Mouse (Mus musculus): Measurements from ENCODE around the gene Gse1. TPM values are rescaled to one million over a fixed set of nuclear protein-coding genes. Genes with fewer than 3 reads are reported as not detected.

Gse1 gene
- polyA plus RNA-seq, 1 experiment from 2014 or later, result 14.3 TPM

DNA sequence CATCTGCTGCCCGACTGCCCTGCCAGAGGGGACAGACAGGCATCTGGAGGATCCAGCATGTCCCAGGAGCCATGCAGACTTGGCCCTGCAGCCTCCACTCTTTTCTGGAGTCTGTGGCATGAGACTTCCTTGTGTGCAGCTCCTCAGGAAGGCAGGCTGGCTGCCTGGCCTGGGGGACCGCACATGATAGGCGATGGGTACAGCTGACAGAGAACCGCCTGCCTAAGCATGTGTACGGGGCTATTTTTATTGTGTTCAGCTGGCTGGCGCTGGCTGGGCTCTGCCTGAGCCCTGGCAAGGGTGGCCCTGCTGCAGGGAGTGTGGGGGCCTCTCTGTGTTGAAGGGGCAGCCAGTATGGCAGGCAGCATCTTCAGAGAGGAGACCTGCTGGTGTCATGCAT, 256.2 kb downstream of the Gse1 start:
- H3K36me3 ChIP-seq (ENCODE audit: insufficient read depth), result no peaks in the 10 kb centered on the region
- 0 out of 2 replicates have a peak, but pooled peaks cover 3% of the 10 kb centered on the region for H3K27me3 ChIP-seq (ENCODE audit: insufficient read depth, low read length)
- DNase-seq, result no peak
- H3K4me1 ChIP-seq (ENCODE audit: insufficient read depth), result peaks cover 15% of the 10 kb centered on the region
- no peaks in the 10 kb centered on the region for H3K9me3 ChIP-seq (ENCODE audit: low read depth, low read length)
- TF ChIP-seq CTCF (IDR thresholded peaks at IDR 0.05; ENCODE audit: low read depth), result no peak
- no peak overlapping the region for H3K4me2 ChIP-seq
- ATAC-seq (ENCODE audit: insufficient read depth), result no peak
- no peak overlapping the region for H3K27ac ChIP-seq (ENCODE audit: low read depth)
- 66% methylated on average over 6 of the region's 6 CpGs for WGBS
- H3K4me3 ChIP-seq (ENCODE audit: low read depth, low read length), result no peak overlapping the region
- H3K9ac ChIP-seq, result no peak overlapping the region; the same call in 1 of the 2 replicates

DNA sequence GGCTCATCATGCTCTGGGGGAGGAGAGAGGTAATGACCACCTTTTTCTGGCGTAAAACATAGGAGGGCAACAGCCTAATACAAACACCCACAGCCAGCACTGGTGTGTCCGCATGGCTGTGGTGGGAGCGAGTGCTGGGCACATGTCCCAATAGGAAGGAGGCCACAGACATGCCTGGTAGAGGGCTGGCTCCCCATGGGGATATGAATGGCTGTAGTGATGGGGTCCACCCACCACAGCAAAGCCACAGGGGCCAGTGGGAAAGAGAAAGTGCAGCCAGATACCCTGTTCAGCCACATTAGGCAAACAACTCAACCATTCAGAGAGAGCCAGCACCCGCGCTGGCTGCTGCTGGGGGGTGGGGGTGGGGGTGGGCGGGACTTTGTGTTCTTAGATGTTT, 256.9 kb downstream of the Gse1 start:
- Histone ChIP-seq H3K27me3 (ENCODE audit: insufficient read depth, low read length) (0 out of 2 replicates have a peak, but pooled peaks cover 3% of the 10 kb centered on the region), H3K4me1 (ENCODE audit: insufficient read depth) (peaks cover 20% of the 10 kb centered on the region), H3K9ac (no peak overlapping the region), H3K4me2 (no peak overlapping the region; the same call in 1 of the 2 replicates), H3K36me3 (ENCODE audit: insufficient read depth) (no peaks in the 10 kb centered on the region), H3K4me3 (ENCODE audit: low read depth, low read length) (no peak overlapping the region), H3K27ac (ENCODE audit: low read depth) (no peak overlapping the region), H3K9me3 (ENCODE audit: low read depth, low read length) (no peaks in the 10 kb centered on the region)
- ATAC-seq (ENCODE audit: insufficient read depth) (no peak), DNase-seq (no peak)
- 45% methylated on average over 6 of the region's 6 CpGs for WGBS
- TF ChIP-seq CTCF (IDR thresholded peaks at IDR 0.05; ENCODE audit: low read depth), result no peak

DNA sequence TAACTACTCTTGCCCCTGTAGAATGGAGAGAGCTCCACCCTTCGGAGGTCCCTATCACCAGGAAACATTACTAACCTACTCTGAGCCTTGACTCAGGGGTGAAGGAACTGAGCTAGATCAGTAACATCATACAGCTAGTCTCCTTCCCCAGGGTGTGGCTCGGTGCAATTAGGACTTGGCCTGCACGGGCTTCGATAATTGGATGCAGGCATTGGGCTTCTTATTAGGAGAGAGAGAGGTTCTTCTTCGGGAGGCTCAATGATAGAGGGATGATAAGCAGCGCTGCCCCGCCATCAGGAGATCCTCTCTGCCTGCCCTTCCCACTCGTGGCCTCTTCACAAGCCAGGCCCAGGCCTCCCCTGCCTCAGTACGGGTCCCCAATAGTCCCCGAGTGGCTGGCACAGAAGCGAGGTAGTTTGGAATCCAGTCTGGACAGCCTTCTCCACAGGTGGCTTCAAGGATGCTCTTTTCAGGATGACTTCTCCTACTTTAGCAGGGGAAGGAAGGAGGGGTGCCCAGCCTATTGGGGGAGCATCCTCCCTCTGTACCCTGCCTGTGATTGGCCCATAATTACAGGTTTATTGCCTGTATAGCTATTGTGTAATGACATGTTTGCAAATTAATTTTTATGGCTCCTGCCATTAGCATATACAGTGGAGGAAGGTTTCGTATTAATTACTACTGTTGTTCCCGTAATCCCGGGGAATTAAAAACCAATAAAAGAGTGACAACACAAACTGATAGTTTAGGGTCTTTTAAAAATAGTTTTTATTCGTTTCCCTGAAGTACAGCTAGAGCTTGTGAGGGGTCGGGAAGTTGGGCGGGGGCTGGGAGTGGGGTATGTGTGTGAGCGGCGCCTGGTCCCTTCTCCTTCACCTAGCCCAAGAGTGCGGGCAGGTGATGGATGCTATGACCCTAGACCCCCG, 257.6 kb downstream of the Gse1 start:
- peak overlapping the region; percentile 97; the same call in 1 of the 2 replicates for H3K27ac ChIP-seq (ENCODE audit: low read depth)
- peak overlapping the region; percentile 99 for H3K4me2 ChIP-seq
- no peak for DNase-seq
- TF ChIP-seq CTCF (IDR thresholded peaks at IDR 0.05; ENCODE audit: low read depth), result no peak
- H3K9ac ChIP-seq, result no peak overlapping the region
- no peaks in the 10 kb centered on the region for H3K36me3 ChIP-seq (ENCODE audit: insufficient read depth)
- 38% methylated on average over 21 of the region's 21 CpGs for WGBS
- peak overlapping the region; percentile 78 for H3K4me3 ChIP-seq (ENCODE audit: low read depth, low read length)
- H3K9me3 ChIP-seq (ENCODE audit: low read depth, low read length), result no peaks in the 10 kb centered on the region
- H3K4me1 ChIP-seq (ENCODE audit: insufficient read depth), result peaks cover 27% of the 10 kb centered on the region
- 0 out of 2 replicates have a peak, but pooled peaks cover 3% of the 10 kb centered on the region for H3K27me3 ChIP-seq (ENCODE audit: insufficient read depth, low read length)
- no peak for ATAC-seq (ENCODE audit: insufficient read depth)

DNA sequence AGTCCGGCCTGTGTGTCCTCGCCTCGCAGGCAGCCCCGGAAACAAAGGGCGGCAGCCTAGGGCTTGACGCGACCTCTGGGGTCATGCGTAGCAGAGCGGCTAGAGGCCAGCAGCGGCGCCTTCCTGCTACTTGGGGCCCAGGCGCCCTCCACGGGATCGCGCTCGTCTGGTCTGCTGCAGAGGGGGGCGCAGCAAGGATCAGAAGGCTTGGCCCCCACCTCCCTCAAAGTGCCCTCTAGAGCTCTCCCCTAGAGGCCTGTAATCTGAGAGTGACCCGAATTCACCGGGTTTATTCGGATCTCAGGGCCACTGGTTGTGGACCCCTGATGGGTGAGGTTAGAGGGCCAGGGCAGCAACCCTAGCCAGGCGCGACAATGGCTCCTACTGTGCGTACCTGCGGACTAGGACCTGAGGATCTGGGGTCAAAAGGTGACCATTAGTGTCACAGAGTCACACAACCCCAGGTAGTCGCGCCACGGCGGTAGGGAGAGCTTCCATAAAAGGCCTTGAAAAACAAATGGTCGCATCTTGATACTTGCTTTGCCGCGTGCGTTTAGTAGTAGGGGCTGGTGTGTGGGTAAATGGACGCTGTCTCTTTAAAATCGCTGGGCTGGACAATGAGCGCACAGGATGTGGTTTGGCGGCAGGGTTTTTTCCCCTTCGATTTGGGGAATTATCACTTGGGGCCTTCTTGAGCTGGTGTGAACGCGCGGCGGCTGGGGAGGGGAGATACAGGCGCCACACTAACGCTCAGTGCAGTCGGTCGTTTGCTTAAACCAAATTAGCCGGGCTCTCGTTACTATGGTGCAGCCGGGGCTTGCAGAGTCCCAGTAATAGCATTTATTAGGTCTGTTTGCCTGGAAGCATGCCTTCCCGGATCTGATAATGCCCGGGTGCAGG, 258.5 kb downstream of the Gse1 start:
- Histone ChIP-seq H3K36me3 (ENCODE audit: insufficient read depth) (no peaks in the 10 kb centered on the region), H3K27me3 (ENCODE audit: insufficient read depth, low read length) (0 out of 2 replicates have a peak, but pooled peaks cover 3% of the 10 kb centered on the region), H3K9me3 (ENCODE audit: low read depth, low read length) (no peaks in the 10 kb centered on the region), H3K4me3 (ENCODE audit: low read depth, low read length) (peak overlapping the region; percentile 78), H3K4me2 (peak overlapping the region; percentile 99), H3K27ac (ENCODE audit: low read depth) (peak overlapping the region; percentile 97), H3K4me1 (ENCODE audit: insufficient read depth) (peaks cover 36% of the 10 kb centered on the region), H3K9ac (peak overlapping the region; percentile 85)
- DNase-seq (peak; percentile 82), ATAC-seq (ENCODE audit: insufficient read depth) (peak; percentile 45)
- no peak for TF ChIP-seq CTCF (IDR thresholded peaks at IDR 0.05; ENCODE audit: low read depth)
- WGBS, result 4% methylated on average over 50 of the region's 50 CpGs

DNA sequence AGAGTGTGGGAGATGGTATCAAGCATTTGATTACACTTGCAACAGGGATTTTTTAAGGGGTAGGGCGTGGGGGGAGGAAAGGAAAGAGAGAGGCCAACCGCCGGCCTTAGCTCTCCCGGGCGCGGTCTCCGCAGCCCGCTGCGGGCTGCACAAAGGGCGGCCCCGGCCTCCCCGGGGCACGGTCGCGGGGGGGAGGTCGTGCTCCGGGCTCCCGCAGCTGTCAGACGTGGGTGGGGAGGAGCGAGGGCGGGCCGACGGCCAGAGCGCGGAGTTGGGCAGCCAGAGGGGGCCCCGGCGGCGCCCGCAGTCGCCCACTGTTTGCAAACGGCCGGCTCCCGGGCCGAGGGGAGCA, 259.1 kb downstream of the Gse1 start:
- Histone ChIP-seq H3K9ac (peak overlapping the region; percentile 85), H3K4me3 (ENCODE audit: low read depth, low read length) (peak overlapping the region; percentile 78), H3K27me3 (ENCODE audit: insufficient read depth, low read length) (0 out of 2 replicates have a peak, but pooled peaks cover 3% of the 10 kb centered on the region), H3K4me2 (peak overlapping the region; percentile 99), H3K4me1 (ENCODE audit: insufficient read depth) (peaks cover 42% of the 10 kb centered on the region), H3K27ac (ENCODE audit: low read depth) (peak overlapping the region; percentile 97), H3K36me3 (ENCODE audit: insufficient read depth) (no peaks in the 10 kb centered on the region), H3K9me3 (ENCODE audit: low read depth, low read length) (no peaks in the 10 kb centered on the region)
- DNase-seq (no peak), ATAC-seq (ENCODE audit: insufficient read depth) (peak; percentile 6; the same call in 1 of the 2 replicates)
- no peak for TF ChIP-seq CTCF (IDR thresholded peaks at IDR 0.05; ENCODE audit: low read depth)
- under 1% methylated on average over 33 of the region's 34 CpGs for WGBS

DNA sequence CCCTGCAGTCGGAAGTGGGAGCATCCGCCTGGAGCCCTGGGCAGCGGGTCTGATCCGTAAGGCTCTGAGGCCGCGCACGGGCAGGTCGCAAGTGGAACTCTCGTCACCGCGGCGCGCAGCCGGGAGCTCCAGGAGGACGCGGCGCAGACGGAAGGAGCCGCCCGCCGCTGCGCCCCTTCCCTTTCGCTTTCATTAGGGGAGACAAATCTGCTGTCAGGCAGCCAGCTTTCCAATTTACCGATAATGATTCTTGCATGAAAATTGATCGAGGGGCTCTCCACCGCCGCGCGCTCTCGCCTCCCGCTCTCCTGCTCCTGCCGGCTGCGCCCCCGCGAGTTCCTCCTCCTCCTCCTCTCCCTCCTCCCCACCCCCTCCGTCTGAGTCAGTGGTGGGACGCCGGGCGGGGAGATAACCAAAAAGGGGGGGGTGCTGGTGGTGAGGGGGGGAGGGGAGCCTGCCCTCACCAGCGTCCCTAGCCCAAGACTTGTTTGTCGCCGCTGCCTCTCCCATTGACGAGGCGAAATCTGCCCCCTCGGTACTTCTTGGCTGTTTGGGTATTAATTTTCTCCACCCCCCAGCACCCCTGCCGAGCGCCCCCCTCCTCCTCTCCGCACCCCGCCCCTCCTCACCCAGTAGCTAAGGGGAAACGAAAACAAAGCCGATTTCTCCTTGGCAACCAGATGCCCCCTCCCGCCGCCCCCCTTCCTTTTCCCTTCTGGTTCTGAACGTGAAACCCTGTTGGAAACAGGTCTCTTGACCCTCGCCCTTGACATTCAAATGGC, 259.7 kb downstream of the Gse1 start:
- Histone ChIP-seq H3K4me3 (ENCODE audit: low read depth, low read length) (peak overlapping the region; percentile 78), H3K4me1 (ENCODE audit: insufficient read depth) (peaks cover 48% of the 10 kb centered on the region), H3K9me3 (ENCODE audit: low read depth, low read length) (no peaks in the 10 kb centered on the region), H3K9ac (peak overlapping the region; percentile 85), H3K36me3 (ENCODE audit: insufficient read depth) (no peaks in the 10 kb centered on the region), H3K27ac (ENCODE audit: low read depth) (peak overlapping the region; percentile 97), H3K27me3 (ENCODE audit: insufficient read depth, low read length) (0 out of 2 replicates have a peak, but pooled peaks cover 3% of the 10 kb centered on the region), H3K4me2 (peak overlapping the region; percentile 99)
- under 1% methylated on average over 54 of the region's 55 CpGs for WGBS
- DNase-seq (peak; percentile 75), ATAC-seq (ENCODE audit: insufficient read depth) (no peak)
- TF ChIP-seq CTCF (IDR thresholded peaks at IDR 0.05; ENCODE audit: low read depth), result no peak

All from lung, embryonic 14.5 days (tissue).